Mouse (Mus musculus) right cerebral cortex, postnatal 25 days (tissue): ENCODE data around the gene Pcif1.
A peak's percentile ranks its signal among the peaks of the same experiment; 100 is the strongest.
"Not testable (repeated sequence)": the region's sequence is repeated elsewhere in the genome, so short reads cannot be mapped to it uniquely, and the experiment has no call there.

Source experiments
- DNase-seq: peaks from one replicate; pipeline ENCODE4 v3.0.0; 2022

Pcif1 gene

DNA sequence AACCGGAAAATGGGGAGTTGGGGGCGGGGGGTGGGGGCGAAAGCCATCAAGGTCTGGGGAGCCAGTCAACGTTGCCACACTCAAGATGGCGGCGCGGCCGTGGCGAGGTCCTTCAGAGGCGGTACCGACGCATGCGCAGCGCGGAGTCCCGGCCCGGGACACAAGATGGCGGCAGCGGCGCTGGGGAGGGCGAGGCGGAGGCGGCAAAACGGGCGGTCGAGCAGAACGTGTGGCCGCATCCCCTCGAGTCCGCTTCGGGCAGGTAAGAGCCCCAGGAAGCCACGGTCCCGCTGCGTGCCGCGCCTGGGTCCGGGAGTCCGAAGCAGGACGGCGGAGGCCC, at the start of gene Pcif1:
Gene Pcif1 (plus strand): TSS at position 77 of the 340 bp plus-strand sequence.
- DNase-seq = peak; percentile 87

DNA sequence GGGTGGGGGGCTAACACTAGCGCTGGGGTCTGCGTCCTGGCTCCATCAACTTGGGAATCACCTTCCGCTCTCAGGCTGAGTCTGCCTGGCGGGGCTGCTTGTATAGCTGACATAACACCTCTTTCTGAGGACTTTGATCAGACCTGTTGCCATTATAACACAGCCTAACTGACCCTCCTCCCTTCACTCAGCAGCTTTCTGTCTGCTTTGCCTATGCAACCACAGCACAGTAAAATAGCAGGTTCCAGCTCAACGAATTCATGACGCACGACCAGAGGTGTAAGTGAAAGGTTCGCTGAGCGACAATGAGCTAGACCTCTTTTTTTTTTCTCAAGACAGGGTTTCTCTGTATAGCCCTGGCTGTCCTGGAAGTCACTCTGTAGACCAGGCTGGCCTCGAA, 48.1 kb upstream of the Pcif1 start:
- DNase-seq = no peak

DNA sequence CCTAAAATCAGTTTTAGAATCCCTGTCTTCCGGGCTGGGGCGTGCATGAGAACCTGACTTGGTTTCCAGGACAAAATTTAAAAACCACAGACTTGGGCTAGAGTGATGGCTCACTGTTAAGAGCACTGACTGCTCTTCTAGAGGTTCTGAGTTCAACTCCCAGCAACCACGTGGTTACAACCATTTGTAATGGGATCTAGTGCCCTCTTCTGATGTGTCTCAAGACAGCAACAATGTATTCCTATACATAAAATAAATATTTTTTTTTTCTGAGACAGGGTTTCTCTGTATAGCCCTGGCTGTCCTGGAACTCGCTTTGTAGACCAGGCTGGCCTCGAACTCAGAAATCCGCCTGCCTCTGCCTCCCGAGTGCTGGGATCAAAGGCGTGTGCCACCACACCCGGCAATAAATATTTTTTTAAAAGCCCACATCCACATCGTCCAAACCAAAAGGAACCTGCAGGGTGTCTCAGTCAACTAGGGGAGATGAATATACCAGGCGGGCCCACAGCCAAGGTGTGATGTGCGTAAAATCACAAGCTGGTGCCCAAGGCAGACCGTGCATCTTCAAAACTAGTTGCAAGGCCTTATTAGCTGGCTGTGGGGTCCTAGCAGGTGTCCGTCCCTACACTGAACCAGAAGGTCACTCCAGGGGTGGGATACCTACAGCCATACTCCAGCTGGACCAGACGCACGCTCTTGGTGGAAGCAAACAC, 46.9 kb upstream of the Pcif1 start:
- DNase-seq = peak; percentile 21

DNA sequence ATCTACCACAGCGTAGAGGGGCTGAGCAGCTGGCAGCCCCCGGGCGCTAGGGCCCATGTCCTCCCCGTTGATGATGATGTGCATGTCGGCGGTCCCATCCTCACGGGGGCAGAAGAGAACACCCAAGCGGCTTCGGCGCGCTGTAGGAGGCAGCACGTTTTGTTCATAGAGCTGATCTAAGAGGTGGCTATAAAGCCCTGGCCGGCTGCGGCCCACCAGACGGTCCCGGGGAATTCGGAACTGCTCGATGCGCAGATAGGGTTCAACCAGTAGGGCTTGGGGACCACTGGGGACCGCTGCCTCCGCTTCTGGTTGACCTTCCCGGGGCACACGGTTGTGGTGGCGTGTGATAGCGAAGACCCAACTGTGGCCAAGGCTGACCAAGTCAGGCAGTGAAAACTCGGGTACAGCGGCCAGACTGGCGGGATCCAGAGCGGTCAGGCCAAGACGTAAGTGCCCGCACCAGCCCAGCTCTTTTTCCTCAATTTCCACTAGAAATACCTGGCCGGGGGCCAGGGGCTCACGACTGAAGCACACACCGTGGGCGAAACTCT, 46.3 kb upstream of the Pcif1 start, which contains the start of gene Ctsa:
Gene Ctsa (plus strand): TSS at position 126 of the 554 bp plus-strand sequence.
- peak; percentile 78 for DNase-seq

DNA sequence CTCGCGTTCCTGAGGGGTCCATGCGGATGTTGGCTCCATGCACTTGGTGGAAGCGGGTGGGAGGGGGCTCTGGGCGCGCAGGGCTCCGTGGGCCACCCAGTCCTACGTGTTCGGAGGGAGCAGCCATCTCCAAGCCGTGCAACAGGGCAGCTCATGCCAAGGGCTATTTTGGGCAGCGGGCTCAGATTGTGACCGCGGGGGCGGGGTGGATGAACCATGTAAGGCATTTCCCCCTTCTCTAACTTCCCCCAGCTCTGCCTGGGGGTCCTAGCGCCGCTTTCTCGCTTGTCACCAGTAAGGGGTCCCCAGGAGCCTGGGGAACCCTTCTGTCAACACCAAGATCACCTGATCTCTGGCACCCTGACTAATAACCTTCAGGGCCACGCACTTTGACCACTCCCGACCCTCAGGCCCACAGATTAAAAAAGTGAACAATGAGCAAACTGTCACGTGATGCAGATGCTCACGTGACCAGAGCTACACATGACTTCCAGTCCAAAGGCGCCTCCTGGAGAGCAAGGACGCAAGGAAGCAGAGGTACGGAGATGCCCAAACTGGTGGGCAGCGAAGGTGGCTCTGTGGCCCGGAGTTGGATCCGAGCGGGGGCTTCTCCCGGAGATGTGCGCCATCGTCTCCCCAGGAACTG, 45.7 kb upstream of the Pcif1 start, which contains the start of gene Neurl2:
Gene Neurl2 (minus strand): TSS at position 143 of the 646 bp plus-strand sequence.
- DNase-seq = peak; percentile 90

DNA sequence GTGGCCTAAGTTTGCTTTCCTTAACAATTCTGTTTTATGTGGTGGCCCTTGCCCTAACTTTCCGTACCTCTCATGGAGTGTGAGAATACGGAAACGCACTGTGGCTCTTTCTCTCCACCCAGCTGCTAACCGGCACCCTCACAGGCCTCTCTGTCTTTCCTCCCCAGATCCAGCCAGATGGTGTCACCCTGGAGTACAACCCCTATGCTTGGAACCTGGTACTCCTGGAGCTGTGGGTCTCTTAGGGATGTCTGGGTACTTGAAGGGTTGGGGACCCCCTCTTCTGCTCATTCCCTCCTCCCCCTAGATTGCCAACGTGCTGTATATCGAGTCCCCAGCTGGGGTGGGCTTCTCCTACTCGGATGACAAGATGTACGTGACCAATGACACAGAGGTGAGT, 44.6 kb upstream of the Pcif1 start:
- DNase-seq = no peak

DNA sequence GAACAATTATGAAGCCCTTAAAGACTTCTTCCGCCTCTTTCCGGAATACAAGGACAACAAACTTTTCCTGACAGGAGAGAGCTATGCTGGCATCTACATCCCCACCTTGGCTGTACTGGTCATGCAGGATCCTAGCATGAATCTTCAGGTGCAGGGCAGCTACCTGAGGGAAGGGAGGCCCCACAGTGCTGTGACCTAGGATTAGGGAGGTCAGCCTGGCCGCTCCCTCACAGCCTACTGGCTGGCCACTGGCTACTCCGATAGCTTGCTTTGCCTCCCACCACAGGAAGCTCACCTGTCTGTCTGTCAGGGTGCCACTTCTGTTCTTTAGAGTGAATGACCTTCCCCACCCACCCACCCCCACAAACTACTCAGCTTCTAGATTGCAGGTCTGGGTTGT, 43.9 kb upstream of the Pcif1 start:
- DNase-seq = no peak

DNA sequence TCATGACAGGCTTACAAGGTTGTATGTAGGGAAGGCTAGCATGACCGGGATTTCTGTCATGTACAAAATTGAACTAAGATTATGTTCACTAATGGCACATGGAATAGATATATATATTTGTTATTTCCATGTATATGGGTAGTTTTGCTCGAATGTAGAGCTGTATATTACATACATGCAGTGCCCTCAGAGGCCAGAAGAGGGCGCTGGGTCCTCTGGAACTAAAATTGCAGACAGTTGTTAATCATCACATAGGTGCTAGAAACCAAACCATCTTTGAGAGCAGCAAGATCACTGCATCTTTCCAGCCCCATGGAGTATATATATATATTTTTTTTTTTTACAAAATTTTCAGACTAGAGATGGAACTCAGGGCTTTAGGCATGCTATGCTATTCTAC, 33.3 kb upstream of the Pcif1 start:
- no peak for DNase-seq

DNA sequence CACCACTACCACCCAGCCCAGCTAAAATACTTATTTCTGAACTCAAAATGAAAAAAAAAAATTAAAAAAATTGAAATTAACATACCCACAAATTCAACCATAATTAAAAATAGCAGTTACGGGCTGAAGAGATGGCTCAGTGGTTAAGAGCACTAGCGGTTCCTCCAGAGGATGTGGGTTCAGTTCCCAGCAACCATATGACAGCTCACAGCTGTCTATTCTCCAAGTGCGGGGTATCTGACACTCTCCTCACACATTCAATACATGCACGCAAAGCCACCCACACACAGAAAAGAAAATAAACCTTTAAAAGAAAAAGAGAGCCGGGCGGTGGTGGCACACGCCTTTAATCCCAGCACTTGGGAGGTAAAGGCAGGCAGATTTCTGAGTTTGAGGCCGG, 29.0 kb upstream of the Pcif1 start:
- DNase-seq = no peak

DNA sequence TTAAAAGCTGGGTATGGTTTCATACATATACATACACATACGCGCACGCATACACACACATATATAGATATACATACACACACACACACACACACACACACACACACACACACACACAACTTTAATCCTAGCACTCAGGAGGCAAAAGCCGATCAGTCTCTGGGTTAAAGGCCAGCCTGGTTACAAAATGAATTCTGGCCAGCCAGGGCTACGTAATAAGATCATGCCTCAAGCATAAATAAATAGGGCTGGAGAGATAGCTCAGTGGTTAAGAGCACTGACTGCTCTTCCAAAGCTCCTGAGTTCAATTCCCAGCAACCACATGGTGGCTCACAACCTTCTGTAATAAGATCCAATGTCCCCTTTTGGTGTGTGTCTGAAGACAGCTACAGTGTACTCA, 23.5 kb upstream of the Pcif1 start:
- not testable (repeated sequence) for DNase-seq

DNA sequence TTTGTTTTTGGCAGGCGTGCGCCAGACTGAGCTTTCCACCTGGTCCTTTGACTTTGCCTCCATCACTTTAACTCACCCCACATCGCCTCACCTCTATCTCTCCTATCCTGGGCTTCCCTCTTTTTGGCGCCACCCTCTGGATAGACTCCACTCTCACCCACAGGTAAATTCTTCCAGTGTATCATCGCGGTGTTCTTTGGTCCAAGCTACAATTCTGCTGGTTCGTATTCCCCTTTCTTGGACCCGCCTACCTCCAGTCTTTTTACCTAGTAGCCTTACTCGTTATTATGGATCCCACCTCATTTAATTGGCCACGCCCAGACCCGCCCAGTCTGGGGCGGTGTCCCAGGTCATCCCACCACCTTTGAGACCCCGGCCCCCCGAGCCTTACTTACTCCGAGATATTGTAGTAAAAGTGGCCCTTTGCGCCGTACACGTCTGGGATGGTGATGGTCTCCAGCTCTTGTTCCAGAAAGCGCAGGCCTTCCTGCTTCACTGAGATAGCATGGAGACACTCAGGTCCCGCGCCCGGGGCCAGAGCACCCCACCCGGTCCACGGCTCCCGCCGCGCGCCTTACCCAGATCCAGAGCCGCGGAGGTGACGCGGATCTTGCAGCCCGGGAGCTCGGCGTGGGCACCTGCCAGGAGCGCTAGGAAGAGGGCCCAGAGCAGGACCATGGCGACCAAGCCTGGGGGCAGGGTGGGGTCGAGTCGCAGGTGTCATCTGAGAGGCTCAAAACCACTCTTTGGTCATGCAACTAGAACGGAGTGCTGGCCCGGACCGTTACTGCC, 22.6 kb upstream of the Pcif1 start:
- DNase-seq = no peak

DNA sequence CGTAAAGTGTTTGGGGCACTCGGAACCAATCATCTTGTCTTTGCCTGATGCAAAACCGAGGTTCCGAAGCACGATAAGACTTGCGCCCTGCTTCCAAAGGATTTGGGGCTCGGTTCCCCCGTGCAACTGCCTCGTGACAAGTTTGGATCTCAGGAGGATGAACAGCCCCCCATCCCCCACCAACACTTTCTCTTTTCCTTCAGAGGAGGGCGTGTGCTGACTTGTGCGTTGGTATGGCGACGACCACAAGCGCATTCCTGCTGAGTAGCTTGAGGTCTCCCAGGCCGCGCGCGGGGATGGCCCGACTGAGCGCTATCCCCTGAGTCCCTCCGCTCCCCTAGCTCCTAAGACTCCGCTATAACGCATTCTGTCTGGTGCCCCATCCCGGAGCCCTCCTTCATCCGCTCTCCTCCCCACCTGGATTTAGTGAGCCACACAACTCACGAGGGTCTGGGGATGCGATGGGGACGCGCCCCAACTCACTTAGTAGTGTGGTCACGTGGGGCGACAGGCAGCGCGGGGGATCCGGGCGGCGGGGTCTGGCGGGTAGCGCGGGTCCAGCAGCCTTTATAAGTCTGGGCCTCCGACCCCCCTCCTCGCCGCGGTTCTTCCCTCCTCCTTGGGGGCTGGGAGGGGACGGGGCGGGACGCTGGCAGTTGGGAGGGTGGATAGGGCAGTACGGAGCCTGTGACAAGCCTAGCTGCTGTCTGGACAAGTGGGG, 21.8 kb upstream of the Pcif1 start, which contains the start of gene Pltp:
Gene Pltp (minus strand): TSS at position 611 of the 721 bp plus-strand sequence.
- DNase-seq = peak; percentile 34

DNA sequence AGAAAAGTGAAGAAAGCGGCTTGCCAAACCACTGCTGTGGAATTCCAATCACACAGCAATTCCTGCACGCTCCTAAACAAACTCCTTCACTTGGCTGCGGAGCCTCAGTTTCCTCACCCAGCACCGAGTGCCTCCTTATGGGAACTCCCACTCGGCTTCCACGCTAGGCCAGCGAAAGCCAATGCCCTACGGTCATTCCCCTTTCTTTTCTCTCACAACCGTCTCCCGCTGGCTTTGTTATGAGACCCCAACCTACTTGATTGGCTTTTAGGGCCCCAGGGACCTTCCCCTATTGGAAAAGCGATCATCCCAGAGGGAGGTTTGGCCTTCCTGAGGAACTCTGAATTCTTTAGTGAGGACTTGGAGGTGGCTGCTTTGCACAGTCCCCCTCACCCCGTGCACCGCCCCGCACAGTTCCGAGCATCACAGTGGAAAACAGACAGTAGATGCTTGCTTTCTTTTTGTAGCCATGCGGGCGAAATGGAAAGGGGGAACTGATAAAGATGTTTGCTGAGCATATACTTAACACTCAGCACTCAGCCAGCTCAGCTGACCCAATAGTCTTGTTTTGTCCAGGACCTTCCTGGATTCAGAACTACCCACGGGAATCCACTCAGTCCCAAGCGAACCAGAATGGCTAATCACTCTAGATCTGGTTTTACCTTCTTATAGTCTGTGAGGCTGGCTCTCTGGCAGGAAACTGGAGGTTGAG, 21.1 kb upstream of the Pcif1 start:
- DNase-seq = no peak

DNA sequence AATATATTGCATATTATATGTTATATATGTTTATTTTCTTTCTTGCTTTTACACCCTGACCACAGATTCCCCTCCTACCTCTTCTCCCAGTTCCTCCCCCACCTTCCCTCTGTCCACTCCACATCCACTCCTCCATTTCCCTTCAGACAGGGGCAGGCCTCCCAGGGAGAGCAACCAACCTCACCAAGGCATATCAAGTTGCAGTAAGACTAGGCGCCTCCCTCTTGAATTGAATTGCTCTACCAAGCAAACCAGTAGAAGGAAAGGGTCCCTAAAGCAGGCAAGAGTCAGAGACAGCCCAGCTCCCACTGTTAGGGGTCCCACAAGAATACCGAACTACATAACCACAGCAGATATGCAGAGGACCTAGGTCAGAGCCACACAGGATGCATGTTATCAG, 19.9 kb upstream of the Pcif1 start:
- DNase-seq = no peak

DNA sequence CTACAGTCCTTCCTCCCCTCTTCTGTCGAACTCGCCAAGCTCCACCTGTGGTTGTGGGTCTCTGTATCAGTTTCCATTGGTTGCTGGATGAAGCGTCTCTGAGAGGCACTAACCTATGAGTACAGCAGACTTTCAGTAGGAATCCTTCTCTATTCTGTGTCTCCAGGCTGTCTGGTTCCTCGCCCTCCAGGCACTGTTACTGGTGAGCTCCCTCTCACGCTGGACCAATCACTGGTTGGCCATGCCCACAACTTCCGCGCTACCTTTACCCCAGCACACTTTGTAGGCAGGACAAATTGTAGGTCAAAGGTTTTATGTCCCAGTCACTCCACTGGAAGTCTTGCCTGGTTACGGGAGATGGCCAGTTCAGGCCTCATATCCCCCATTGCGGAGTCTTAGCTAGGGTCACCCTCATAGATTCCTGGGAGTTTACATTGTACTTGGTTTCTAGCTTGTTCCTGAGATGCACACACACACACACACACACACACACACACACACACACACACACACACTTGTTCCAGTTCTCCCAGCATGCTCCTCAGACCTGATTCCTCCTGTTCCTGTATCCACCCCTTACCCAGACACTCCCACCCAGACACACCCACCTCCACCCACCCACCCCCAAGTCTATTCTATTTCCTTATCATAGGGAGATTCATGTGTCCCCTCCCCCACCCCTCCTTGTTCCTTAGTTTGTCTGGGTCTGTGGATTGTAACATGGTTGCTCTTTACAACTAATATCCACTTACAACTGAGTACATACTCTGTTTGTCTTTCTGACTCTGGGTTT, 19.3 kb upstream of the Pcif1 start:
- no peak for DNase-seq

DNA sequence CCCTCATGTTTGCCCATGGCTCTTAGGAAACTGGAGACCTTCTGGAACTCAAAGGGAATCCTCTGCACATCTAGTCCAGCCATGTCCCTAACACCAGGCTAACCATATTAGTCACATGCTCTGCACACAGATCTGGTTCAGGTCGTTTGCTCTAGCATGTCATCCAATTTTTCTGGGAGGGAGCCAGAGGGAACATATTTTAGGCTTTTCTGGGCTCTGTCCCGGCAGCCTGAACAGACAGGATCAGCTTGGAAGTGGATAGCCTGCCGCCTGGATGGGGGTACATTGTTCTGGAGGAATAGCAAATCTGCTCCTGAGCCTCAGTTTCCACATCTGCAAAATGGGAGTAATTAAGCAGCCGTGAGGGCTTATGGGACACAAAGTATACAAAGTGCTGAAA, 18.0 kb upstream of the Pcif1 start:
- DNase-seq = no peak

DNA sequence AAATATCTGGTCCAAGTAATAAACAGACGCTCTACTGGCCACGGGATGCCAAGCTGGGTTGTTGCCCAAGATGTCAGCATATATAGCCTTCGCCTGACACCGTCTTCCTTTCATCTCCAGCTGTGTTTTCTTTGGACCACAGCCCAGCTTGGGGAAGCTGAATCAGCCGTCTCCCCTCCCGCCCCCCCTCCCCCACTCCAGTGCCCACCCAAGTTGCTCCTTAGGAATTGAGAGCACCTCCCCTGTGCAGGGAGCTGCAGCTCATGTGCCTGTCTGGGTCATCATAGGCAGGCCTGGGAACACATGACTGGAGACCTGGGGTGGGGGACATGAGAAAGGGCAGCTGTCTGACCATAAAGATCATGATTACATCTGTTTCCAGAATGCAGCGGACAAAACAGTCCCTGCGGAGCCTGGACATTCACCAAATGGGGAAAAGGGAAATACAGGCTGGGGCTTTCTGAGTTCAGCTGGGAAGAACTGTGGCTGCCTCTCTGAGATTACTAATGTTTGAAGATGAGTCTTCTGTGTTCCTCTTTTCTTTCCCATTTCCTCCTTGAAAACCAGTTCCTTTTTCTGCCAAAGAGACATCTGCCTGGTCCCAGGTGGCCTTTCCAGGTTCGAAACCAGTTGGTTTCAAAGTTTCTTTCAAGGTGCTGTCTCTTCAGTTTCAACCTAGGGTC, 16.8 kb upstream of the Pcif1 start:
- no peak for DNase-seq

DNA sequence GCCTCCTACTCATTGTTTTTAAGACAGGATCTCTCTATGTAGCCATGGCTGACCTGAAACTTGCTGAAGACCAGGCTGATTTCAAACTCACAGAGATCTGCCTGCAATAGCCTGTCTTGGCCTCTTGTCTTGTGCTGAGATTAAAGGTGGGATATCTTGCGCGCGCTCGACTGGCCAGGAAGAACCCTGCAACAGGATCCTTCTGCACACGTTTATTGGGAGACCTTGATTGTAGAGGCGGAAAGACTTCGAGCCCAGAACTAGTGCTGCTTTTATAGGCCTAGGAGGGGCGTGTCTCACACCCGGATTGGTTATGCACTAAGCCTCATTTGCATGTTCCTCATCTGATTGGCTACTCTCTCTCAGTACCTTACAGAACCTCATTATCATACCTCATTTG, 15.7 kb upstream of the Pcif1 start:
- DNase-seq = not testable (repeated sequence)

DNA sequence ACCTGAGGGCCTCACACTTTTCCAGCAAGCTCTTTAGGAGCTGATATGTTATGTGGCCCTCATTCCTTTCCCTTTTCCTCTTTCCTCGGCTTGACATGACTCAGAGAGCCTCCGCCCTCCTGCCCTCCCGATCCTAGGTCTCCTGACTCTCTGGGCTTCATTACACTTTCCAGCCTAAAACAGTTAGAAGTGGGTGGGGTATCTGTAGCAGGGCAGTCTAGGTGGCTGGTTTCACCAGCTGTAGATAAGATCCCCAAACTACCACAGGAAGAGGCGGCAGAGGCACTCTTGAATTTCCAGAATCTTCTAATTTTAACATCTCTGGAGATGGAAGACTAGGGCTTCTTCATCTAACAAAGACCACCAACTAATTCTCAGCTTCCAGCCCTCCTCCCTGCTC, 14.5 kb upstream of the Pcif1 start:
- DNase-seq = no peak

DNA sequence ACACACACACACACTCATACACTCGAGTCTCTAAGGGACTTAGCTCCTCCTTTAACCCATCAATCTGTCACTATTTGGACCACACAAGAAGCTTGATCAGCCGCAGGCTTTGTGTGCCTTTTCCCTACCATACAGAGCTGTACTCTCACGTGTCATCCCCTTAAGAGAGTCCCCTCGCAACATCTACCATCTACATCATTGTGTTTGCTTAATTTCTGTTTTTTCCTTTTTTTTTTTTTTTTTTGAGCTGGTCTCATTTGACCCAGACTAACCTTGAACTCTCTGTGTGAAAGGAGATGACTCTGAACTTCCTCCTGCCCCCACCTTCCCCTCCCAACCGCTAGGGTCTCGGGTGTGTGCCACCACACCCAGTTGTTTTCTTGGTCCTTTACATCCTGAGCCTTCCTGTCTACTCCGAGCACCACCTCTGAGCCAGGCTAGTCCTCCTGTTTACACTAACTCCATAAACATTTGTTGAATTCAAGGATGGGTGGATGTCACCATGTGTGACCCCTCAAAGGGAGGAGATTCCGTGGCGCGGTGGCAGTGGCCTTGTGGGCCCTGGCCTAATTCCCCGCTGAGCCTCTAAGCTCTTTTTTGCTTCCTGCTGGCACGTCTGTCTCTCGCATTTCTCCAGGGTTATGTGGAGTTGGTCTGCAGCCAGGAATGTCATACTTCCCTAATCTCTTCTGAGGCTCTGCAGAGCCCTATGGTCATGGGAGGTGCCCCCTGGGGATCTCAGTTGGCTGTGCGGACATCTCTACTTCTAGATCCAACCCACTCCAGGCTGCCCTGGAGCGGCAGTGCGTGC, 12.2 kb upstream of the Pcif1 start:
- DNase-seq = no peak
